Mouse (Mus musculus) cerebellum, postnatal 25 days (tissue): ENCODE results near the gene Gm8334.
"Not testable (repeated sequence)": the region's sequence is repeated elsewhere in the genome, so short reads cannot be mapped to it uniquely, and the experiment has no call there.

Experiments
- DNase-seq, 2 experiments: peaks; one replicate each; pipeline ENCODE4 v3.0.0; 2021; ENCODE audit warnings: mixed read lengths in 2 of 2

The Gm8334 gene

DNA sequence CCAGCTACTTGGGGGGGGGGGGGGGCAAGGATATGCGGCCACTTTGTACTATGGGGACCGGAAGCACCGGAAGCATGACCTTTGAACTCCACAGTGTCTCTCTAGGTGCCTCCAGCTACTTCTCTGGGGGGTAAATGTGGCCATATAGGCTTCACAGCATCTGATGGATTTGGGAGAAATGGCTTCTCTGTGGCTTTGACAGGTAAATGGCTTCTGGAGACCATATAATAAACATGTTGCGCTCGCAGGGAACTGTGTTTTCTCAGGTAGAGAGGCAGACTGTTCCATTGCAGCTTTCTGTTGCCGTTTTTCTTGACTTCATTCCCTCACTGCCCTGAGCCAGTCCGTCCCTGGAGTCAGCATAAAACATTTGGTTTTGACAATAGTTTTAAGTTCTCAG is at the start of gene Gm8334:
Gm8334 (minus strand) TSS at position 101 of the 400 bp plus-strand sequence.
- DNase-seq, result not testable (repeated sequence)

DNA sequence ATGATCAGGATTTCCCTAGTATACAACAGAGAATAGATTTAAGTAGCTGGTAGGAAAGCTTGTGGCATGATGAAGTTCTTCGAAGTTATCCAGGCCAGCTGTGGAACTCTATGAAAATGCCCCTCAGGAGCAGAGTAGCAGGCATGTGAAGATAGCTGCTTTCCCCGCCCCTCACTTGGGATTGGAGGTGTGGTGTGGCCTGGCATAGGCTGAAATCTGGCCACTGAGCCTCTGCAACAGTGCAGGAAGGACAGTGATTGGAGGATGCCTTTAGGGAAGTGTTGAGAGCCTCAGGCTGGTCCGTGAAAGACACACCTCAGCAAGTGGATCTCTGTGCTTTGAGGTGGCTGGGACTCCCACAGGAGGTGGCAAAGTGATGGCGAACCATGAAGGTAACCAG is 48.3 kb upstream of the Gm8334 start, which contains the start of gene Gm15127:
Gm15127 (plus strand) TSS at position 301 of the 400 bp plus-strand sequence.
- not testable (repeated sequence) for DNase-seq
